Mouse (Mus musculus): ENCODE measurements at regions not wholly inside any gene's neighbourhood (a gene's known extent, or its start where the extent isn't known, plus 50 kb on each side); places are given as distances from the start of the nearest gene placed in this dataset.
"Not testable (repeated sequence)": the region's sequence is repeated elsewhere in the genome, so short reads cannot be mapped to it uniquely, and the experiment has no call there.

GRCm38 (mm10) chr8:103632543-103632942 is 468.9 kb upstream of the Cdh5 start:
- 88% methylated on average over 6 of the region's 6 CpGs for WGBS
- H3K4me1 ChIP-seq (ENCODE audit: control insufficient read depth, insufficient read depth, low read length), result no peaks in the 10 kb centered on the region
- DNase-seq, result no peak
- H3K27me3 ChIP-seq (ENCODE audit: control insufficient read depth, insufficient read depth, low read length), result no peaks in the 10 kb centered on the region
- no peak overlapping the region for H3K27ac ChIP-seq (ENCODE audit: insufficient read depth, low read length)
- no peak overlapping the region for H3K4me3 ChIP-seq (replicated peaks; ENCODE audit: insufficient read depth, low read depth, low read length)
- TF ChIP-seq CTCF (IDR thresholded peaks at IDR 0.05; ENCODE audit: borderline replicate concordance, insufficient read depth, low read depth, low read length) (no peak), POLR2A (IDR thresholded peaks at IDR 0.05; ENCODE audit: borderline replicate concordance, insufficient read depth, low read length) (no peak)

GRCm38 (mm10) chr8:103634951-103635350 is 466.5 kb upstream of the Cdh5 start:
- WGBS, result 89% methylated on average over 14 of the region's 14 CpGs
- Histone ChIP-seq H3K4me1 (ENCODE audit: control insufficient read depth, insufficient read depth, low read length) (no peaks in the 10 kb centered on the region), H3K27ac (ENCODE audit: insufficient read depth, low read length) (no peak overlapping the region), H3K27me3 (ENCODE audit: control insufficient read depth, insufficient read depth, low read length) (no peaks in the 10 kb centered on the region), H3K4me3 (replicated peaks; ENCODE audit: insufficient read depth, low read depth, low read length) (no peak overlapping the region)
- DNase-seq, result no peak
- TF ChIP-seq POLR2A (IDR thresholded peaks at IDR 0.05; ENCODE audit: borderline replicate concordance, insufficient read depth, low read length), result no peak
- no peak for TF ChIP-seq CTCF (IDR thresholded peaks at IDR 0.05; ENCODE audit: borderline replicate concordance, insufficient read depth, low read depth, low read length)

- no peak for DNase-seq
- 70% methylated on average over 2 of the region's 2 CpGs for WGBS
- H3K4me1 ChIP-seq (ENCODE audit: control insufficient read depth, insufficient read depth, low read length), result no peaks in the 10 kb centered on the region
- no peak for TF ChIP-seq CTCF (IDR thresholded peaks at IDR 0.05; ENCODE audit: borderline replicate concordance, insufficient read depth, low read depth, low read length)
- no peak for TF ChIP-seq POLR2A (IDR thresholded peaks at IDR 0.05; ENCODE audit: borderline replicate concordance, insufficient read depth, low read length)
- H3K27me3 ChIP-seq (ENCODE audit: control insufficient read depth, insufficient read depth, low read length), result no peaks in the 10 kb centered on the region; the same call in 1 of the 2 replicates
- H3K27ac ChIP-seq (ENCODE audit: insufficient read depth, low read length), result no peak overlapping the region
- H3K4me3 ChIP-seq (replicated peaks; ENCODE audit: insufficient read depth, low read depth, low read length), result no peak overlapping the region
Measured at GRCm38 (mm10) chr8:103643621-103644020, 457.8 kb upstream of the Cdh5 start.

- H3K27ac ChIP-seq (ENCODE audit: insufficient read depth, low read length), result no peak overlapping the region
- WGBS, result 22% methylated on average over 6 of the region's 6 CpGs
- no peak for TF ChIP-seq CTCF (IDR thresholded peaks at IDR 0.05; ENCODE audit: borderline replicate concordance, insufficient read depth, low read depth, low read length)
- no peak for TF ChIP-seq POLR2A (IDR thresholded peaks at IDR 0.05; ENCODE audit: borderline replicate concordance, insufficient read depth, low read length)
- DNase-seq, result peak in 1 of 2 experiments; percentile 8
- no peak overlapping the region for H3K4me3 ChIP-seq (replicated peaks; ENCODE audit: insufficient read depth, low read depth, low read length)
- H3K27me3 ChIP-seq (ENCODE audit: control insufficient read depth, insufficient read depth, low read length), result no peaks in the 10 kb centered on the region; the same call in 1 of the 2 replicates
- H3K4me1 ChIP-seq (ENCODE audit: control insufficient read depth, insufficient read depth, low read length), result no peaks in the 10 kb centered on the region
Measured at GRCm38 (mm10) chr8:103644106-103644505, 457.3 kb upstream of the Cdh5 start.

GRCm38 (mm10) chr8:103644845-103645244 is 456.6 kb upstream of the Cdh5 start:
- DNase-seq, result no peak
- Histone ChIP-seq H3K4me3 (replicated peaks; ENCODE audit: insufficient read depth, low read depth, low read length) (no peak overlapping the region), H3K4me1 (ENCODE audit: control insufficient read depth, insufficient read depth, low read length) (no peaks in the 10 kb centered on the region), H3K27ac (ENCODE audit: insufficient read depth, low read length) (no peak overlapping the region), H3K27me3 (ENCODE audit: control insufficient read depth, insufficient read depth, low read length) (no peaks in the 10 kb centered on the region; the same call in 1 of the 2 replicates)
- 92% methylated on average over 3 of the region's 3 CpGs for WGBS
- TF ChIP-seq CTCF (IDR thresholded peaks at IDR 0.05; ENCODE audit: borderline replicate concordance, insufficient read depth, low read depth, low read length) (no peak), POLR2A (IDR thresholded peaks at IDR 0.05; ENCODE audit: borderline replicate concordance, insufficient read depth, low read length) (no peak)

GRCm38 (mm10) chr8:103664796-103665195 is 436.6 kb upstream of the Cdh5 start:
- 85% methylated on average over 1 of the region's 1 CpGs for WGBS
- no peaks in the 10 kb centered on the region for H3K4me1 ChIP-seq (ENCODE audit: control insufficient read depth, insufficient read depth, low read length)
- no peak for TF ChIP-seq POLR2A (IDR thresholded peaks at IDR 0.05; ENCODE audit: borderline replicate concordance, insufficient read depth, low read length)
- TF ChIP-seq CTCF (IDR thresholded peaks at IDR 0.05; ENCODE audit: borderline replicate concordance, insufficient read depth, low read depth, low read length), result no peak
- H3K4me3 ChIP-seq (replicated peaks; ENCODE audit: insufficient read depth, low read depth, low read length), result no peak overlapping the region
- H3K27me3 ChIP-seq (ENCODE audit: control insufficient read depth, insufficient read depth, low read length), result no peaks in the 10 kb centered on the region
- H3K27ac ChIP-seq (ENCODE audit: insufficient read depth, low read length), result no peak overlapping the region
- no peak for DNase-seq

- 92% methylated on average over 5 of the region's 5 CpGs for WGBS
- H3K4me3 ChIP-seq (replicated peaks; ENCODE audit: insufficient read depth, low read depth, low read length); DNase-seq; H3K4me1 ChIP-seq (ENCODE audit: control insufficient read depth, insufficient read depth, low read length); H3K27ac ChIP-seq (ENCODE audit: insufficient read depth, low read length); H3K27me3 ChIP-seq (ENCODE audit: control insufficient read depth, insufficient read depth, low read length): not testable (repeated sequence)
Measured at GRCm38 (mm10) chr8:103686233-103686632, 415.2 kb upstream of the Cdh5 start.

- Histone ChIP-seq H3K4me1 (ENCODE audit: control insufficient read depth, insufficient read depth, low read length) (no peaks in the 10 kb centered on the region), H3K27ac (ENCODE audit: insufficient read depth, low read length) (no peak overlapping the region), H3K27me3 (ENCODE audit: control insufficient read depth, insufficient read depth, low read length) (no peaks in the 10 kb centered on the region), H3K4me3 (replicated peaks; ENCODE audit: insufficient read depth, low read depth, low read length) (no peak overlapping the region)
- no peak for TF ChIP-seq CTCF (IDR thresholded peaks at IDR 0.05; ENCODE audit: borderline replicate concordance, insufficient read depth, low read depth, low read length)
- WGBS, result 95% methylated on average over 1 of the region's 1 CpGs
- DNase-seq, result no peak
Measured at GRCm38 (mm10) chr8:103690438-103690837, 411.0 kb upstream of the Cdh5 start.

GRCm38 (mm10) chr8:103693531-103693930 is 407.9 kb upstream of the Cdh5 start:
- TF ChIP-seq POLR2A (IDR thresholded peaks at IDR 0.05; ENCODE audit: borderline replicate concordance, insufficient read depth, low read length) (no peak), CTCF (IDR thresholded peaks at IDR 0.05; ENCODE audit: borderline replicate concordance, insufficient read depth, low read depth, low read length) (no peak)
- WGBS, result 91% methylated on average over 8 of the region's 8 CpGs
- Histone ChIP-seq H3K4me1 (ENCODE audit: control insufficient read depth, insufficient read depth, low read length) (no peaks in the 10 kb centered on the region), H3K4me3 (replicated peaks; ENCODE audit: insufficient read depth, low read depth, low read length) (no peak overlapping the region), H3K27me3 (ENCODE audit: control insufficient read depth, insufficient read depth, low read length) (no peaks in the 10 kb centered on the region), H3K27ac (ENCODE audit: insufficient read depth, low read length) (no peak overlapping the region)
- DNase-seq, result no peak
